Mouse (Mus musculus) testis, adult 2 months (tissue): Measurements from ENCODE around the gene Dpy19l3.

Experiments used
- CTCF ChIP-seq: fragments of 200-500 bp; IDR thresholded peaks from 2 replicates; pipeline ENCODE4 v1.5.1; 2012; ENCODE audit warnings: low read depth, mild to moderate bottlenecking, inconsistent platforms, low read length, moderate library complexity; ENCODE audit not compliant: control insufficient read depth, insufficient read depth, insufficient replicate concordance
- POLR2A ChIP-seq: fragments of 200-500 bp; IDR thresholded peaks from 2 replicates; pipeline ENCODE4 v1.6.1; 2012; ENCODE audit warnings: low read depth, mild to moderate bottlenecking, inconsistent platforms, low read length, moderate library complexity; ENCODE audit not compliant: control insufficient read depth

DNA sequence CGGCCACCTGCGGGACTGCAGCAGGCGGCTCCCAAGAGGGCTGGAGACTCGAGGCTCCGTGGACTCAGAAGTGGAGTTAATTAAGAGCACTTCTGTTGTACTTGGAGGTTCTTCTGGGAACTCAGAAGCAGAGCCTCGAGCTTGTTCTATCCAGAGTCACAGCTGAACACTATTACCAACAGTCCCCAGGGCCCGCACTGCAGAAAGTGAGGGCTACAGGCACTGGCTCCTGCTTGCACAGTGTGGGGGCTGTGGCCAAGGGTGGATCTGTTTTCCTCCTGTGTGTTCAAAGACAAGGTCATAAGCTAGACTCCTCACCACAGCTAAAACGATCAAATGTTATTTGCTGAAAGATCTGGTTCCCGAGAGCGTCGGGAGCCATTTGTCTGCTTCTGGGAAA, 68.0 kb downstream of the Dpy19l3 start:
- no peak for TF ChIP-seq POLR2A
- TF ChIP-seq CTCF, result no peak
